13 mouse cellular contexts compared by ENCODE assay signal in genomic region chr12:83180561-83180960, GRCm38 (mm10).
"Had no signal": no experiment of that assay in that cellular context is flagged by ENCODE, and none has a peak within 500 bp of the region (broad histone marks: within the 10 kb centered on the region; RNA-seq: fewer than 3 reads in every experiment).

No protein-coding gene starts in this region.

- H3K9ac ChIP-seq: limb, embryonic 13.5 days; liver, embryonic 14.5 days; midbrain, embryonic 13.5 days; neural tube, embryonic 12.5 days had no signal

- H3K4me3 ChIP-seq: limb, embryonic 13.5 days; midbrain, embryonic 13.5 days; neural tube, embryonic 12.5 days had no signal

- H3K36me3 ChIP-seq: limb, embryonic 13.5 days; midbrain, embryonic 13.5 days; neural tube, embryonic 12.5 days had no signal

- DNase-seq: kidney, adult 8-10 months; kidney, postnatal 36 days; layer of hippocampus, adult 9-11 months; layer of hippocampus, postnatal 36 days; lung, adult 18-20 months; right cerebral cortex, postnatal 25 days; thymus, adult 18-20 months; thymus, postnatal 14 days had no signal

- H3K27me3 ChIP-seq: limb, embryonic 13.5 days; midbrain, embryonic 13.5 days; neural tube, embryonic 12.5 days had no signal

- H3K9me3 ChIP-seq: limb, embryonic 13.5 days; midbrain, embryonic 13.5 days; neural tube, embryonic 12.5 days had no signal

- ATAC-seq: midbrain, embryonic 13.5 days had no signal

- H3K4me2 ChIP-seq: limb, embryonic 13.5 days; midbrain, embryonic 13.5 days; neural tube, embryonic 12.5 days had no signal

- H3K4me1 ChIP-seq: limb, embryonic 13.5 days; neural tube, embryonic 12.5 days had no signal

- H3K27ac ChIP-seq: limb, embryonic 13.5 days; liver, embryonic 14.5 days; midbrain, embryonic 13.5 days; neural tube, embryonic 12.5 days; stomach, postnatal 0 days had no signal
